Mouse (Mus musculus): Measurements from ENCODE around the gene Nipal1. TPM values are rescaled to one million over a fixed set of nuclear protein-coding genes. Genes with fewer than 3 reads are reported as not detected.
A peak's percentile ranks its signal among the peaks of the same experiment; 100 is the strongest.

Gene Nipal1
- polyA plus RNA-seq, 1 experiment from 2014 or later: 40.0 TPM

DNA sequence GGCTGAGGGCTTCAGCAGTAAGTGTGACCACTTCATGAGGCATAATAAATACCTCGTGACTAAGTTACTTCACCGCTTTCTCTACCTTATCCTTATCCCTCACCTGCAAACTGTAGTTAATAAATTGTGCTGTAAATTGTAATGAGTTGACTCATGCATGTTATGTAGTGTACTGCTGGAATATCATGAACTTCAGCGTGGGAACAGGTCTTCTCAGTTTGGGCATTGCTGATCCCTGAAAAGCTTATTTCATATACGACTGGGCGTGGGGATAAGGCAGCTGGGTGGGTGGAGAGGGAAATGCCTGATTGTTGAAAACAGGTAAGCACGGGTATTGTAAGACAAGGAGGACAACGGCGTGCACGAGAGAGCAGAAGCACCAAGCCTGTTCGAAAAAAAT, 599 bp upstream of the Nipal1 start:
- Histone ChIP-seq H3K4me3 (ENCODE audit: low read depth, low read length) (peak overlapping the region; percentile 60), H3K9ac (ENCODE audit: low read depth, low read length) (no peak overlapping the region), H3K27ac (ENCODE audit: low read depth, low read length) (peak overlapping the region; percentile 91), H3K36me3 (ENCODE audit: control insufficient read depth, insufficient read depth) (no peaks in the 10 kb centered on the region), H3K4me2 (replicated peaks; ENCODE audit: low read depth) (peak overlapping the region; percentile 79), H3K9me3 (ENCODE audit: control insufficient read depth) (no peaks in the 10 kb centered on the region), H3K4me1 (replicated peaks; ENCODE audit: control insufficient read depth, insufficient read depth, low read length) (no peaks in the 10 kb centered on the region; the same call in 1 of the 2 replicates), H3K27me3 (replicated peaks; ENCODE audit: control insufficient read depth, insufficient read depth, low read length) (no peaks in the 10 kb centered on the region)
- no peak for TF ChIP-seq CTCF (IDR thresholded peaks at IDR 0.05; ENCODE audit: low read depth)
- 13% methylated on average over 10 of the region's 10 CpGs for WGBS
- peak; percentile 77 for ATAC-seq

DNA sequence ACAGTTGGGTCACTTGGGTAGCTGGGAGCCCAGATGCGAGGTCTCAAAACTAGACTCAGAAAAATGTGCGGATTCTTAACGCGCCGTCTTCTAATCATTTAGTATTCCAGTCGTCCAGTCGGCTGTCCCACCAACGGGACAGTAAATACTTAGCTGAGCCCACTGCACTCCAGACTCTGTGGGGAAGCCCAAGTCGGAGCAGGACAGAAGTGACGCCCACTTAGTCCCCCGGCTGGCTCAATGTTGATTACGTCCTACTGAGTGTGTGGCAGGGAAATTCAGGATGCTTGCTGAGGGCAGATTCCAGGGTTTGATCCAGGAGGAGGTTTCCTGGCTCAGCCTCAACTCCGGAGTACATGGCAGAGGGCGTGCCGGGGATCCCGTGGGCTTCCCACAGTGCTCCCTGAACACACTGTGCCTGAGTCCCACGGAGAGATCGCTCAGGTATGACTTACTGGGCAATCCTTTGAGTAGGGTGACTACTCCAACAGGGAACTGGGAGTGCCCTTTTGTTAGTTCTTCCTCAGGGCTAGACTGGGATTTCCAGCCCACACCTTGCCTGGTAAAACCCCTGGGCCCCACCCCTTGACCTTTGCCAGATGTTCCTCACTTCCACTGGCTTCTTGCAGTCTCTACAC, 482 bp downstream of the Nipal1 start:
- Histone ChIP-seq H3K27me3 (replicated peaks; ENCODE audit: control insufficient read depth, insufficient read depth, low read length) (no peaks in the 10 kb centered on the region), H3K4me2 (replicated peaks; ENCODE audit: low read depth) (peak overlapping the region; percentile 79)
- 4% methylated on average over 18 of the region's 18 CpGs for WGBS

DNA sequence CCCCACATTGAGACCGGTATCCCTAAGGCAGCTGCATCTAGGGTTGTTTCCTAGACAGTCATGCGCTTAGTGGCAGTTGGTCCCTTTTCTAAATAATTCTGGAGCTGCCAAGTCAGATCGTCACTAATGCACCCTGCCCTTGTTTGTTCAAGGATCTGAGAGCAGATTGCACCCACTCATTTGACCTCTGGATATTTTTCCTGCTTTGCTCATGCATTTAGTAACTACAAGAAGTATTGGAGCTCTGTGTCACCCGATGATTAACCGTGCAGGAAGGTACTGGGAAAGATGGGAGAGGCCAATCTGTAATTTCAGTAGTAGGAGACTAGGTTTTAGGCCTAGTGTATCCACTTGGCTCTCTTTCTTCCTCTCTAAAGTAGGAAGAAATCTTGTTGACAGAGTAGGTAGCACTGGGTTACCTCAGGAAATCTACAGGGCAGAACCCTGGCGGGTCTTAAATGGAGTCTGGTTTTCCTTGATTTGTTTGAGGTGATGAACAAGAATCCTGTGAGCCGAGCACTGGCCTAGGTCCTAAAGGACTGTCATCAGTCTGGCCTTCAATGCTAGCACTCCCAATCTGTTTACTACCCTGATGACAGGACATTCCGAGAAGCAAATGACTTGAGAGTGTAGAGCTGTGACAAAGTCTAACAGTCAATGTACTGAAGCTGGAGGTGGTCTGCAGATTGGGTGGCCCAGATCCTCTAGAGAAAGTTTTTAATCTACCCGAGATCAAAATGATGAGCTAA, 1.6 kb downstream of the Nipal1 start:
- peak overlapping the region; percentile 79 for H3K4me2 ChIP-seq (replicated peaks; ENCODE audit: low read depth)
- H3K4me3 ChIP-seq (ENCODE audit: low read depth, low read length): peak overlapping the region; percentile 60
- no peaks in the 10 kb centered on the region for H3K27me3 ChIP-seq (replicated peaks; ENCODE audit: control insufficient read depth, insufficient read depth, low read length)
- no peaks in the 10 kb centered on the region; the same call in 1 of the 2 replicates for H3K4me1 ChIP-seq (replicated peaks; ENCODE audit: control insufficient read depth, insufficient read depth, low read length)
- H3K9ac ChIP-seq (ENCODE audit: low read depth, low read length): no peak overlapping the region
- no peak for TF ChIP-seq CTCF (IDR thresholded peaks at IDR 0.05; ENCODE audit: low read depth)
- H3K9me3 ChIP-seq (ENCODE audit: control insufficient read depth): no peaks in the 10 kb centered on the region
- ATAC-seq: peak; percentile 17
- WGBS: 46% methylated on average over 9 of the region's 9 CpGs
- H3K36me3 ChIP-seq (ENCODE audit: control insufficient read depth, insufficient read depth): no peaks in the 10 kb centered on the region; the same call in 1 of the 2 replicates
- peak overlapping the region; percentile 91 for H3K27ac ChIP-seq (ENCODE audit: low read depth, low read length)

More for the DNA sequence above, 482 bp downstream of the Nipal1 start:
- peak overlapping the region; percentile 60 for H3K9ac ChIP-seq (ENCODE audit: low read depth, low read length)
- H3K27ac ChIP-seq (ENCODE audit: low read depth, low read length): peak overlapping the region; percentile 91
- no peaks in the 10 kb centered on the region; the same call in 1 of the 2 replicates for H3K4me1 ChIP-seq (replicated peaks; ENCODE audit: control insufficient read depth, insufficient read depth, low read length)
- H3K4me3 ChIP-seq (ENCODE audit: low read depth, low read length): peak overlapping the region; percentile 60
- H3K9me3 ChIP-seq (ENCODE audit: control insufficient read depth): no peaks in the 10 kb centered on the region
- TF ChIP-seq CTCF (IDR thresholded peaks at IDR 0.05; ENCODE audit: low read depth): no peak
- no peaks in the 10 kb centered on the region for H3K36me3 ChIP-seq (ENCODE audit: control insufficient read depth, insufficient read depth)
- ATAC-seq: peak; percentile 37

DNA sequence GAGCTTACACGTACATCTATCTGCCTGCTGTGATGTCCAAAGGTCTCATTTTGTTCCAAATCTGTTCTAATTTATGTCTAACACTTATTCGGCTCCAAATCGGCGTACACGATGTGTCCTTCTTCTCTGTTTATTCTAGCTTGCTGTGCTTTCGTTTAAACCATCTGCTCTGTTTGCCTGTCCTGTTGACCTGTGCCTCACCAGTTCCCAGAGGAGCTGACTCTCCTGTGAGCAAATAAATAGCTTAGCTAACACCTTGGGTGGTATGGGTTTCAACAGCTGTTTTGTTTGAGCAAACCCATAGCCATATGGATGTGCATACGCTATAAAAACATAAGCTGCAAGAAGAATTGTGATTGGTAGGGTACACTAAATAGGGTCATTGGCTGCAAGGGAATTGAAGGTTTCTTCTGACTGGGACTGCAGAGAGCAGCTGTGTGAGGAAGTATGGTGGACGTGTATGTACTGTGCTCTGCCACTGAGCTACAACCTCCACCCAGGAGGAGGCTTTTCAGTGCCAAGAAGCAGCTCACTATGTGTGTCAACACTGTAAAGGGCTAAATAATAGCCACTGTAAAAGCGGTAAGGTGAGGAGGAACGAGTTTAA, 5.6 kb downstream of the Nipal1 start:
- 54% methylated on average over 10 of the region's 10 CpGs for WGBS
- H3K4me3 ChIP-seq (ENCODE audit: low read depth, low read length): no peak overlapping the region
- no peak overlapping the region for H3K27ac ChIP-seq (ENCODE audit: low read depth, low read length)
- ATAC-seq: no peak
- H3K4me1 ChIP-seq (replicated peaks; ENCODE audit: control insufficient read depth, insufficient read depth, low read length): 0 out of 2 replicates have a peak, but pooled peaks cover 5% of the 10 kb centered on the region
- no peaks in the 10 kb centered on the region for H3K27me3 ChIP-seq (replicated peaks; ENCODE audit: control insufficient read depth, insufficient read depth, low read length)
- TF ChIP-seq CTCF (IDR thresholded peaks at IDR 0.05; ENCODE audit: low read depth): no peak
- H3K9me3 ChIP-seq (ENCODE audit: control insufficient read depth): no peaks in the 10 kb centered on the region
- no peak overlapping the region for H3K9ac ChIP-seq (ENCODE audit: low read depth, low read length)
- no peak overlapping the region for H3K4me2 ChIP-seq (replicated peaks; ENCODE audit: low read depth)
- no peaks in the 10 kb centered on the region; the same call in 1 of the 2 replicates for H3K36me3 ChIP-seq (ENCODE audit: control insufficient read depth, insufficient read depth)

DNA sequence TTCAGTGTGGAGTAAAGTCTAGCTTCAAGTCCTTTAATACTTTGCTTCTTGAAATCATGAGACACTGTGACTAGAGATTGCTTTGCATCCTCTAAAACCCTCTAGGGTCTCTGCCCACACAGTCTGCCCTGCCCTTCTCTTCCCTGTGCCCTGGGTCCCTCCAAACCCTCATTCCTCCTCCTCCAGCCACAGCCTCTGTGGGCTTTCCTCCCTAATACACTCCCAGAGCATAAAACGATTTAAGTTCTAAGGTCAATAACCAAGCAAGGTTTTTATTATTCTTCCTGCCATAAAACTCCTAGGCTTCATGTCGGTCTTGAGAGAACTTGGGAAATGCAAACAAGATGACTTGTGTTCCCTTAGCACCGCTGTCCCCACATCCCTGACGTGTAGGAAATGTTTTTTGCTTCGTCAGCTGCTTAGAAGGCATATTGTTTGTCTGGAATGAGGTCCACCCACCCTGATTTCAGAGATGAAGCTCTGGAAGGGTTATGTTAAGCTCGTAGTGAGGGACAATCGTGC, 8.7 kb downstream of the Nipal1 start:
- Histone ChIP-seq H3K27ac (ENCODE audit: low read depth, low read length) (peak overlapping the region; percentile 80), H3K4me2 (replicated peaks; ENCODE audit: low read depth) (peak overlapping the region; percentile 51), H3K9me3 (ENCODE audit: control insufficient read depth) (no peaks in the 10 kb centered on the region), H3K4me1 (replicated peaks; ENCODE audit: control insufficient read depth, insufficient read depth, low read length) (peaks cover 5% of the 10 kb centered on the region; the same call in 1 of the 2 replicates), H3K4me3 (ENCODE audit: low read depth, low read length) (peak overlapping the region; percentile 17; the same call in 1 of the 2 replicates), H3K9ac (ENCODE audit: low read depth, low read length) (no peak overlapping the region), H3K36me3 (ENCODE audit: control insufficient read depth, insufficient read depth) (peaks cover 5% of the 10 kb centered on the region; the same call in 1 of the 2 replicates), H3K27me3 (replicated peaks; ENCODE audit: control insufficient read depth, insufficient read depth, low read length) (no peaks in the 10 kb centered on the region)
- 21% methylated on average over 7 of the region's 7 CpGs for WGBS
- TF ChIP-seq CTCF (IDR thresholded peaks at IDR 0.05; ENCODE audit: low read depth): no peak
- peak; percentile 89 for ATAC-seq

DNA sequence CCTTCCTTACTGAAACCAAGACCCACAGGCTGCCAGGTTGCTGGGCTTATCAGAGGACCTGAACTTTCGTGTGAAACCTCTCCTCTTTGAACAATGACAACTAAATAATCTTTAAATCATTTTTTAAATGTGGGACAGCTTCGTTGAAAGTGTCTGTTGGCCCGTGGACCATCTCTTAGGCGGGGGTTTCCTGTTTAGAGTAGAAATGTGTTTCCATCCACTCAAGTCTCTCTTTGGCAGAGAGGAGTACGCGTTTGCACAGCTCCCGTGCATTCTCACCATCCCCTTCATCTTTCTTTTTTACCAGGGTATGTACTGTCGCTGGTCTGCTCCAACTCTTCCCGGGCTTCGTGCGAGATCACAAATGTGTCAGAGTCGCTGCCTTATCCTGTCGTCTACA, 10.8 kb downstream of the Nipal1 start:
- Histone ChIP-seq H3K36me3 (ENCODE audit: control insufficient read depth, insufficient read depth) (peaks cover 5% of the 10 kb centered on the region; the same call in 1 of the 2 replicates), H3K27me3 (replicated peaks; ENCODE audit: control insufficient read depth, insufficient read depth, low read length) (no peaks in the 10 kb centered on the region), H3K4me2 (replicated peaks; ENCODE audit: low read depth) (no peak overlapping the region), H3K4me1 (replicated peaks; ENCODE audit: control insufficient read depth, insufficient read depth, low read length) (peaks cover 5% of the 10 kb centered on the region; the same call in 1 of the 2 replicates), H3K9me3 (ENCODE audit: control insufficient read depth) (no peaks in the 10 kb centered on the region), H3K27ac (ENCODE audit: low read depth, low read length) (no peak overlapping the region), H3K4me3 (ENCODE audit: low read depth, low read length) (no peak overlapping the region), H3K9ac (ENCODE audit: low read depth, low read length) (no peak overlapping the region)
- no peak for TF ChIP-seq CTCF (IDR thresholded peaks at IDR 0.05; ENCODE audit: low read depth)
- 76% methylated on average over 13 of the region's 13 CpGs for WGBS
- no peak for ATAC-seq
